Mouse (Mus musculus) hindbrain, embryonic 15.5 days (tissue): Measurements from ENCODE around the gene Pik3cd. TPM values are rescaled to one million over a fixed set of nuclear protein-coding genes. Genes with fewer than 3 reads are reported as not detected.

ENCODE experiments used
- ATAC-seq: fragments of 200-750 bp; cut with Nextera tagmentation; 2 replicates; pipeline ENCODE4 v1.8.0; 2017; ENCODE audit warnings: low read depth, moderate number of reproducible peaks, moderate TSS enrichment; ENCODE audit not compliant: low FRiP score
- H3K27ac ChIP-seq: fragments of 300-500 bp; sonication (generic); replicated peaks from 2 replicates; pipeline ENCODE4 v1.5.1; 2015; ENCODE audit warnings: mild to moderate bottlenecking, inconsistent platforms
- H3K27me3 ChIP-seq: fragments of 300-500 bp; sonication (generic); 2 replicates; pipeline ENCODE4 v1.6.1; 2015; ENCODE audit warnings: control low read depth, inconsistent platforms
- H3K36me3 ChIP-seq: fragments of 300-500 bp; sonication (generic); 2 replicates; pipeline ENCODE4 v1.6.1; 2015; ENCODE audit warnings: control low read depth, inconsistent platforms
- H3K4me1 ChIP-seq: fragments of 300-500 bp; sonication (generic); replicated peaks from 2 replicates; pipeline ENCODE4 v1.6.1; 2015; ENCODE audit warnings: control low read depth, inconsistent platforms
- H3K4me2 ChIP-seq: fragments of 300-500 bp; sonication (generic); 2 replicates; pipeline ENCODE4 v1.6.1; 2015; ENCODE audit warnings: moderate library complexity, mild to moderate bottlenecking, inconsistent platforms
- H3K4me3 ChIP-seq: fragments of 300-500 bp; sonication (generic); 2 replicates; pipeline ENCODE4 v1.5.1; 2015; ENCODE audit warnings: mild to moderate bottlenecking, inconsistent platforms
- H3K9ac ChIP-seq: fragments of 300-500 bp; sonication (generic); 2 replicates; pipeline ENCODE4 v1.6.1; 2015; ENCODE audit warnings: inconsistent platforms
- H3K9me3 ChIP-seq: fragments of 300-500 bp; sonication (generic); 2 replicates; pipeline ENCODE4 v1.6.1; 2016; ENCODE audit warnings: control low read depth, inconsistent platforms
- WGBS: fragments of 180-500 bp; shearing (Covaris S2); methylation state at CpG from one replicate; pipeline ENCODE4 v1.1.7; 2015; 5-methylcytosine and 5-hydroxymethylcytosine counted together
- polyA plus RNA-seq: library from polyadenylated mRNA; unstranded; fragments of >200 nt; fragmentation: Nextera tagmentation; extraction: Ambion mirVana; gene quantifications from 2 replicates; pipeline ENCODE4 v1.2.1, GENCODE M21; 2015

Gene Pik3cd
- polyA plus RNA-seq, 1 experiment from 2014 or later: 16.6 TPM

GRCm38 (mm10) chr4:149734730-149735475 lies 32.5 kb upstream of the Pik3cd start:
- 81% methylated on average over 10 of the region's 10 CpGs for WGBS
- peaks cover 10% of the 10 kb centered on the region for H3K36me3 ChIP-seq
- peak overlapping the region; percentile 82 for H3K4me2 ChIP-seq
- H3K9me3 ChIP-seq: no peaks in the 10 kb centered on the region
- H3K4me1 ChIP-seq: peaks cover 58% of the 10 kb centered on the region
- H3K4me3 ChIP-seq: no peak overlapping the region
- no peak for ATAC-seq
- no peak overlapping the region for H3K27ac ChIP-seq
- no peaks in the 10 kb centered on the region for H3K27me3 ChIP-seq
- H3K9ac ChIP-seq: no peak overlapping the region

GRCm38 (mm10) chr4:149734246-149734645 lies 31.9 kb upstream of the Pik3cd start:
- H3K9me3 ChIP-seq: no peaks in the 10 kb centered on the region
- no peak for ATAC-seq
- peaks cover 62% of the 10 kb centered on the region for H3K4me1 ChIP-seq
- no peak overlapping the region for H3K4me3 ChIP-seq
- peaks cover 17% of the 10 kb centered on the region for H3K36me3 ChIP-seq
- no peaks in the 10 kb centered on the region for H3K27me3 ChIP-seq
- H3K27ac ChIP-seq: peak overlapping the region; percentile 40; the same call in 1 of the 2 replicates
- no peak overlapping the region for H3K9ac ChIP-seq
- WGBS: 86% methylated on average over 6 of the region's 6 CpGs
- peak overlapping the region; percentile 25 for H3K4me2 ChIP-seq

GRCm38 (mm10) chr4:149733748-149734147 lies 31.4 kb upstream of the Pik3cd start:
- no peak for ATAC-seq
- H3K9ac ChIP-seq: no peak overlapping the region
- peaks cover 65% of the 10 kb centered on the region for H3K4me1 ChIP-seq
- 24% methylated on average over 6 of the region's 6 CpGs for WGBS
- peaks cover 22% of the 10 kb centered on the region for H3K36me3 ChIP-seq
- peak overlapping the region; percentile 25 for H3K4me2 ChIP-seq
- no peaks in the 10 kb centered on the region for H3K27me3 ChIP-seq
- no peak overlapping the region for H3K4me3 ChIP-seq
- no peaks in the 10 kb centered on the region for H3K9me3 ChIP-seq
- H3K27ac ChIP-seq: peak overlapping the region; percentile 40

DNA sequence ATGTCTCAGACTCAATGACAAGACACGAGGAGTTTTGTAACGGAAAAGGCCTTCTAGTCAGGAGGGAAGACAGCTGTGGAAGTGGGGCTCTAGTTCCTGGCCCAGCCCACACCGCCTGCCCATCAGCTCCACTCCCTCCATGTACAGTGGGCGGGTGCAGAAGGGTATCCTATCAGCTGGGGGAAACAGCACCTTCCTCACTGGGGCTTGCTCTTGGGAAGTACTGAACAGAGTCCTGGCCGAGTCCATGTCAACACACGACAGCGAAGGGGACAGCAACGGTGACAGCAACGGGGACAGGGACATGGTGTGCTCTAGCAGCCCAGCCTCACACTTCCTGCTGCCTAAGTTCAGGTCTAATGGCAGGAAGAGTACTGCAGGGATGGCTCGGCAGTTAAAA lies 30.4 kb upstream of the Pik3cd start:
- 73% methylated on average over 10 of the region's 10 CpGs for WGBS
- Histone ChIP-seq H3K36me3 (peaks cover 26% of the 10 kb centered on the region), H3K27me3 (no peaks in the 10 kb centered on the region), H3K9me3 (no peaks in the 10 kb centered on the region), H3K4me1 (peaks cover 60% of the 10 kb centered on the region), H3K27ac (no peak overlapping the region), H3K9ac (no peak overlapping the region), H3K4me3 (no peak overlapping the region), H3K4me2 (no peak overlapping the region)
- no peak for ATAC-seq

- Histone ChIP-seq H3K4me1 (peaks cover 58% of the 10 kb centered on the region), H3K9ac (no peak overlapping the region), H3K4me3 (no peak overlapping the region), H3K4me2 (no peak overlapping the region), H3K36me3 (peaks cover 29% of the 10 kb centered on the region), H3K27me3 (no peaks in the 10 kb centered on the region), H3K27ac (no peak overlapping the region), H3K9me3 (no peaks in the 10 kb centered on the region)
- 78% methylated on average over 3 of the region's 3 CpGs for WGBS
- ATAC-seq: no peak
These were observed 29.9 kb upstream of the Pik3cd start for GRCm38 (mm10) chr4:149732313-149732712.

DNA sequence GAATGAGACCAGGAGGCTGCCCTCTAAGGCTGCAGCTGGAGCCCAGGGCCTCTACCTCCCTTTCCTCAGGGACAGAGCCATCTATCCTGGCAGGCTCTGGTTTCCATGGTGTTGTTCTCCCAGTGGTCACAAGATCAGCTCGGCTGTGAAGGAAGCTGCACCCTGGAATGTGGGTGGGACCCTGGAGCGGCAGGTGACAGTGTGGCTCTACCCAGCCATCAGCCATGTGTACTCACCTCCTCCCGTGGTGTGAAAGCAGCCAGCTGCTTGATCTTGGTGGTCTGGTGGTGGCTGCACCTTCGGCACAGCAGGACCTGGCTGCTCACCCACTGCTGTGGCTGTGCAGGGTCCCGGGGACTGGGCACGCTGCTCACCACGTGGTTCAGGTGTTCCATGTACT lies 28.5 kb upstream of the Pik3cd start:
- H3K4me1 ChIP-seq: peaks cover 43% of the 10 kb centered on the region
- no peaks in the 10 kb centered on the region for H3K27me3 ChIP-seq
- no peaks in the 10 kb centered on the region for H3K9me3 ChIP-seq
- 76% methylated on average over 7 of the region's 7 CpGs for WGBS
- H3K27ac ChIP-seq: no peak overlapping the region
- peaks cover 44% of the 10 kb centered on the region for H3K36me3 ChIP-seq
- no peak overlapping the region for H3K4me2 ChIP-seq
- no peak overlapping the region for H3K4me3 ChIP-seq
- ATAC-seq: no peak
- H3K9ac ChIP-seq: no peak overlapping the region

GRCm38 (mm10) chr4:149728810-149729209 lies 26.4 kb upstream of the Pik3cd start:
- Histone ChIP-seq H3K4me2 (no peak overlapping the region), H3K27ac (no peak overlapping the region), H3K4me3 (no peak overlapping the region), H3K27me3 (no peaks in the 10 kb centered on the region), H3K9me3 (no peaks in the 10 kb centered on the region), H3K36me3 (peaks cover 48% of the 10 kb centered on the region), H3K9ac (no peak overlapping the region), H3K4me1 (peaks cover 38% of the 10 kb centered on the region)
- no peak for ATAC-seq
- 72% methylated on average over 8 of the region's 8 CpGs for WGBS

DNA sequence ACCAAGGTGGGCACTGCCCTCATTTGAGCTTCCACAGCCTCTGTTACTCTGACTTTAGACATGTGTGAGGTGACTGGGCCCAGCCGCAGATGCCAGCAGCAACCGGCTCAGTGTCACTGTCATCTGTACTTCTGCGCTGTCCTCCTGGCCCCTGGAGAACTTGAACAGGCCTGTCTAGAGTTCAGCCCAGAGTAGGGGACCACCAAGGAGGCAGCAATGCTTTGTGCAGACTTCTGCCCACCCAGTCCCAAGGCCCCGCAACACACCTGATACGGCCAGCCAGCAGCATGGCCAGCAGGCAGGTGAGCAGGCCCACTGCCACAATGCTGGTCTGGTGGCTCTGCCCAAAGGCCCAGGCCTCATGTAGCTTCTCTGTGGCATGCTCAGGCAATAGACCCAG lies 25.3 kb upstream of the Pik3cd start:
- Histone ChIP-seq H3K4me3 (no peak overlapping the region), H3K27me3 (no peaks in the 10 kb centered on the region), H3K4me1 (peaks cover 34% of the 10 kb centered on the region), H3K9ac (no peak overlapping the region), H3K27ac (no peak overlapping the region), H3K9me3 (no peaks in the 10 kb centered on the region), H3K4me2 (no peak overlapping the region), H3K36me3 (peaks cover 48% of the 10 kb centered on the region)
- 92% methylated on average over 5 of the region's 5 CpGs for WGBS
- ATAC-seq: no peak

GRCm38 (mm10) chr4:149725661-149726350 lies 23.4 kb upstream of the Pik3cd start:
- peaks cover 54% of the 10 kb centered on the region for H3K36me3 ChIP-seq

GRCm38 (mm10) chr4:149724916-149725470 lies 22.6 kb upstream of the Pik3cd start:
- Histone ChIP-seq H3K4me1 (peaks cover 33% of the 10 kb centered on the region), H3K9me3 (no peaks in the 10 kb centered on the region), H3K4me2 (no peak overlapping the region), H3K27me3 (no peaks in the 10 kb centered on the region), H3K9ac (no peak overlapping the region), H3K27ac (0 out of 2 replicates have a peak overlapping the region, but pooled peaks have one; percentile 22), H3K36me3 (peaks cover 55% of the 10 kb centered on the region), H3K4me3 (no peak overlapping the region)
- 88% methylated on average over 17 of the region's 17 CpGs for WGBS
- no peak for ATAC-seq

More at GRCm38 (mm10) chr4:149725661-149726350, 23.4 kb upstream of the Pik3cd start:
- no peak overlapping the region for H3K4me2 ChIP-seq
- WGBS: 66% methylated on average over 15 of the region's 15 CpGs
- peaks cover 33% of the 10 kb centered on the region for H3K4me1 ChIP-seq
- no peak overlapping the region for H3K4me3 ChIP-seq
- no peak for ATAC-seq
- no peak overlapping the region for H3K27ac ChIP-seq
- no peaks in the 10 kb centered on the region for H3K9me3 ChIP-seq
- H3K27me3 ChIP-seq: no peaks in the 10 kb centered on the region
- no peak overlapping the region for H3K9ac ChIP-seq

- H3K27me3 ChIP-seq: no peaks in the 10 kb centered on the region
- 66% methylated on average over 17 of the region's 17 CpGs for WGBS
- no peak overlapping the region for H3K9ac ChIP-seq
- H3K4me2 ChIP-seq: no peak overlapping the region
- H3K36me3 ChIP-seq: peaks cover 55% of the 10 kb centered on the region
- H3K4me3 ChIP-seq: no peak overlapping the region
- ATAC-seq: no peak
- no peaks in the 10 kb centered on the region for H3K9me3 ChIP-seq
- 0 out of 2 replicates have a peak overlapping the region, but pooled peaks have one; percentile 22 for H3K27ac ChIP-seq
- peaks cover 27% of the 10 kb centered on the region for H3K4me1 ChIP-seq
These were observed 21.7 kb upstream of the Pik3cd start for GRCm38 (mm10) chr4:149723855-149724731.
